Mouse (Mus musculus): ENCODE measurements around the gene Dscaml1.

Gene Dscaml1

GRCm38 (mm10) chr9:45426456-45426855 is at the start of gene Dscaml1:
Gene Dscaml1, plus strand, starts transcription at chr9:45426628.
- DNase-seq (ENCODE audit: inconsistent ontology term), result no peak

GRCm38 (mm10) chr9:45376883-45377282 is 49.5 kb upstream of the Dscaml1 start:
- DNase-seq (ENCODE audit: inconsistent ontology term), result no peak

GRCm38 (mm10) chr9:45380411-45381251 is 45.8 kb upstream of the Dscaml1 start:
- DNase-seq (ENCODE audit: inconsistent ontology term), result no peak

- peak; percentile 51 for DNase-seq (ENCODE audit: inconsistent ontology term)
Observed at GRCm38 (mm10) chr9:45382336-45382735, 44.1 kb upstream of the Dscaml1 start.

- no peak for DNase-seq (ENCODE audit: inconsistent ontology term)
Observed at GRCm38 (mm10) chr9:45382834-45383233, 43.6 kb upstream of the Dscaml1 start.

- no peak for DNase-seq (ENCODE audit: inconsistent ontology term)
Observed at GRCm38 (mm10) chr9:45383883-45384282, 42.5 kb upstream of the Dscaml1 start.

GRCm38 (mm10) chr9:45386698-45387097 is 39.7 kb upstream of the Dscaml1 start:
- no peak for DNase-seq (ENCODE audit: inconsistent ontology term)

- DNase-seq (ENCODE audit: inconsistent ontology term), result peak; percentile 52
Observed at GRCm38 (mm10) chr9:45388385-45388994, 37.9 kb upstream of the Dscaml1 start.

GRCm38 (mm10) chr9:45389596-45389995 is 36.8 kb upstream of the Dscaml1 start:
- DNase-seq (ENCODE audit: inconsistent ontology term), result no peak

- no peak for DNase-seq (ENCODE audit: inconsistent ontology term)
Observed at GRCm38 (mm10) chr9:45391299-45391698, 35.1 kb upstream of the Dscaml1 start.

GRCm38 (mm10) chr9:45395218-45395617 is 31.2 kb upstream of the Dscaml1 start:
- DNase-seq (ENCODE audit: inconsistent ontology term), result no peak

- DNase-seq (ENCODE audit: inconsistent ontology term), result no peak
Observed at GRCm38 (mm10) chr9:45395796-45396195, 30.6 kb upstream of the Dscaml1 start.

- DNase-seq (ENCODE audit: inconsistent ontology term), result no peak
Observed at GRCm38 (mm10) chr9:45398336-45398735, 28.1 kb upstream of the Dscaml1 start.

GRCm38 (mm10) chr9:45399434-45399833 is 27.0 kb upstream of the Dscaml1 start, which contains the start of gene Fxyd2:
Gene Fxyd2, plus strand, starts transcription at chr9:45399669.
- no peak for DNase-seq (ENCODE audit: inconsistent ontology term)

- no peak for DNase-seq (ENCODE audit: inconsistent ontology term)
Observed at GRCm38 (mm10) chr9:45401851-45402250, 24.6 kb upstream of the Dscaml1 start.

GRCm38 (mm10) chr9:45402957-45403356 is 23.5 kb upstream of the Dscaml1 start:
- no peak for DNase-seq (ENCODE audit: inconsistent ontology term)

- no peak for DNase-seq (ENCODE audit: inconsistent ontology term)
Observed at GRCm38 (mm10) chr9:45405694-45406093, 20.7 kb upstream of the Dscaml1 start.

GRCm38 (mm10) chr9:45406808-45407207 is 19.6 kb upstream of the Dscaml1 start:
- DNase-seq (ENCODE audit: inconsistent ontology term), result no peak

- DNase-seq (ENCODE audit: inconsistent ontology term), result peak; percentile 88
Observed at GRCm38 (mm10) chr9:45407706-45408675, 18.4 kb upstream of the Dscaml1 start.

- DNase-seq (ENCODE audit: inconsistent ontology term), result no peak
Observed at GRCm38 (mm10) chr9:45410193-45410592, 16.2 kb upstream of the Dscaml1 start.

- DNase-seq (ENCODE audit: inconsistent ontology term), result no peak
Observed at GRCm38 (mm10) chr9:45410614-45411013, 15.8 kb upstream of the Dscaml1 start.

- no peak for DNase-seq (ENCODE audit: inconsistent ontology term)
Observed at GRCm38 (mm10) chr9:45411111-45411510, 15.3 kb upstream of the Dscaml1 start.

Measured in Muller cell, postnatal 12 days (primary cell).